Mouse (Mus musculus): ENCODE measurements around the gene Sdk1. TPM values are rescaled to one million over a fixed set of nuclear protein-coding genes. Genes with fewer than 3 reads are reported as not detected.

Sdk1 gene
- total and polyA plus RNA-seq, 3 experiments = 0.33 to 1.0 (median 0.94) TPM

- Histone ChIP-seq H3K27me3 (ENCODE audit: control insufficient read depth, insufficient read depth, low read length) (no peaks in the 10 kb centered on the region), H3K27ac (no peak overlapping the region), H3K79me2 (replicated peaks; ENCODE audit: control insufficient read depth, insufficient read depth, low read length) (no peaks in the 10 kb centered on the region), H3K9ac (ENCODE audit: low read depth, low read length) (no peak overlapping the region), H3K4me3 (no peak overlapping the region), H3K36me3 (ENCODE audit: control insufficient read depth, insufficient read depth, low read length) (no peaks in the 10 kb centered on the region), H3K4me1 (ENCODE audit: control insufficient read depth, insufficient read depth, low read length) (no peaks in the 10 kb centered on the region)
- no peak for DNase-seq
- intact Hi-C loops (cut with DNase I) = no loop called here
- 76% methylated on average over 9 of the region's 9 CpGs for WGBS
- no peak for TF ChIP-seq CTCF (IDR thresholded peaks at IDR 0.05)
- TF ChIP-seq EP300 (IDR thresholded peaks at IDR 0.05; ENCODE audit: insufficient read depth, low read depth, low read length) = no peak
- TF ChIP-seq POLR2A (IDR thresholded peaks at IDR 0.05; ENCODE audit: insufficient read depth, low read depth, low read length) = no peak
Measured at GRCm38 (mm10) chr5:141379836-141380773, 138.8 kb downstream of the Sdk1 start.

GRCm38 (mm10) chr5:141380774-141381156, 139.5 kb downstream of the Sdk1 start:
- Histone ChIP-seq H3K4me3 (no peak overlapping the region), H3K27me3 (ENCODE audit: control insufficient read depth, insufficient read depth, low read length) (no peaks in the 10 kb centered on the region), H3K79me2 (replicated peaks; ENCODE audit: control insufficient read depth, insufficient read depth, low read length) (no peaks in the 10 kb centered on the region), H3K4me1 (ENCODE audit: control insufficient read depth, insufficient read depth, low read length) (no peaks in the 10 kb centered on the region), H3K36me3 (ENCODE audit: control insufficient read depth, insufficient read depth, low read length) (no peaks in the 10 kb centered on the region), H3K9ac (ENCODE audit: low read depth, low read length) (no peak overlapping the region), H3K27ac (no peak overlapping the region)
- intact Hi-C loops (cut with DNase I) = no loop called here
- WGBS = 93% methylated on average over 3 of the region's 3 CpGs
- TF ChIP-seq POLR2A (IDR thresholded peaks at IDR 0.05; ENCODE audit: insufficient read depth, low read depth, low read length) = no peak
- TF ChIP-seq CTCF (IDR thresholded peaks at IDR 0.05) = no peak
- no peak for TF ChIP-seq EP300 (IDR thresholded peaks at IDR 0.05; ENCODE audit: insufficient read depth, low read depth, low read length)
- no peak for DNase-seq

GRCm38 (mm10) chr5:141381581-141381980, 140.3 kb downstream of the Sdk1 start:
- H3K79me2 ChIP-seq (replicated peaks; ENCODE audit: control insufficient read depth, insufficient read depth, low read length) = no peaks in the 10 kb centered on the region
- no peak for TF ChIP-seq POLR2A (IDR thresholded peaks at IDR 0.05; ENCODE audit: insufficient read depth, low read depth, low read length)
- no peak for TF ChIP-seq CTCF (IDR thresholded peaks at IDR 0.05)
- no peak for TF ChIP-seq EP300 (IDR thresholded peaks at IDR 0.05; ENCODE audit: insufficient read depth, low read depth, low read length)
- H3K36me3 ChIP-seq (ENCODE audit: control insufficient read depth, insufficient read depth, low read length) = no peaks in the 10 kb centered on the region
- WGBS = 81% methylated on average over 7 of the region's 7 CpGs
- H3K27me3 ChIP-seq (ENCODE audit: control insufficient read depth, insufficient read depth, low read length) = no peaks in the 10 kb centered on the region
- no peaks in the 10 kb centered on the region for H3K4me1 ChIP-seq (ENCODE audit: control insufficient read depth, insufficient read depth, low read length)
- DNase-seq = no peak
- H3K9ac ChIP-seq (ENCODE audit: low read depth, low read length) = no peak overlapping the region
- intact Hi-C loops (cut with DNase I) = no loop called here
- H3K4me3 ChIP-seq = no peak overlapping the region
- no peak overlapping the region for H3K27ac ChIP-seq

GRCm38 (mm10) chr5:141382246-141382835, 141.1 kb downstream of the Sdk1 start:
- H3K36me3 ChIP-seq (ENCODE audit: control insufficient read depth, insufficient read depth, low read length) = no peaks in the 10 kb centered on the region
- no peaks in the 10 kb centered on the region for H3K79me2 ChIP-seq (replicated peaks; ENCODE audit: control insufficient read depth, insufficient read depth, low read length)
- no peak for DNase-seq
- no peaks in the 10 kb centered on the region for H3K27me3 ChIP-seq (ENCODE audit: control insufficient read depth, insufficient read depth, low read length)
- H3K27ac ChIP-seq = no peak overlapping the region
- 84% methylated on average over 5 of the region's 5 CpGs for WGBS
- intact Hi-C loops (cut with DNase I) = no loop called here
- TF ChIP-seq POLR2A (IDR thresholded peaks at IDR 0.05; ENCODE audit: insufficient read depth, low read depth, low read length) = no peak
- TF ChIP-seq CTCF (IDR thresholded peaks at IDR 0.05) = no peak
- no peak for TF ChIP-seq EP300 (IDR thresholded peaks at IDR 0.05; ENCODE audit: insufficient read depth, low read depth, low read length)
- no peak overlapping the region for H3K4me3 ChIP-seq
- H3K4me1 ChIP-seq (ENCODE audit: control insufficient read depth, insufficient read depth, low read length) = no peaks in the 10 kb centered on the region
- no peak overlapping the region for H3K9ac ChIP-seq (ENCODE audit: low read depth, low read length)

GRCm38 (mm10) chr5:141388451-141388850, 147.2 kb downstream of the Sdk1 start:
- no peak for DNase-seq
- no peaks in the 10 kb centered on the region for H3K36me3 ChIP-seq (ENCODE audit: control insufficient read depth, insufficient read depth, low read length)
- no peaks in the 10 kb centered on the region for H3K79me2 ChIP-seq (replicated peaks; ENCODE audit: control insufficient read depth, insufficient read depth, low read length)
- no peak overlapping the region for H3K4me3 ChIP-seq
- H3K9ac ChIP-seq (ENCODE audit: low read depth, low read length) = no peak overlapping the region
- 72% methylated on average over 2 of the region's 2 CpGs for WGBS
- no peaks in the 10 kb centered on the region for H3K4me1 ChIP-seq (ENCODE audit: control insufficient read depth, insufficient read depth, low read length)
- no peaks in the 10 kb centered on the region for H3K27me3 ChIP-seq (ENCODE audit: control insufficient read depth, insufficient read depth, low read length)
- no peak overlapping the region for H3K27ac ChIP-seq
- intact Hi-C loops (cut with DNase I) = no loop called here
- TF ChIP-seq POLR2A (IDR thresholded peaks at IDR 0.05; ENCODE audit: insufficient read depth, low read depth, low read length) (no peak), EP300 (IDR thresholded peaks at IDR 0.05; ENCODE audit: insufficient read depth, low read depth, low read length) (no peak), CTCF (IDR thresholded peaks at IDR 0.05) (no peak)

- Histone ChIP-seq H3K9ac (ENCODE audit: low read depth, low read length) (no peak overlapping the region), H3K27me3 (ENCODE audit: control insufficient read depth, insufficient read depth, low read length) (no peaks in the 10 kb centered on the region), H3K79me2 (replicated peaks; ENCODE audit: control insufficient read depth, insufficient read depth, low read length) (no peaks in the 10 kb centered on the region), H3K36me3 (ENCODE audit: control insufficient read depth, insufficient read depth, low read length) (no peaks in the 10 kb centered on the region), H3K4me3 (no peak overlapping the region), H3K27ac (no peak overlapping the region), H3K4me1 (ENCODE audit: control insufficient read depth, insufficient read depth, low read length) (no peaks in the 10 kb centered on the region)
- intact Hi-C loops (cut with DNase I) = no loop called here
- TF ChIP-seq POLR2A (IDR thresholded peaks at IDR 0.05; ENCODE audit: insufficient read depth, low read depth, low read length) (no peak), CTCF (IDR thresholded peaks at IDR 0.05) (no peak), EP300 (IDR thresholded peaks at IDR 0.05; ENCODE audit: insufficient read depth, low read depth, low read length) (no peak)
- no peak for DNase-seq
- 89% methylated on average over 4 of the region's 4 CpGs for WGBS
Measured at GRCm38 (mm10) chr5:141390541-141390940, 149.3 kb downstream of the Sdk1 start.

All from heart, adult 2 months (tissue).